Mouse (Mus musculus) right cerebral cortex, postnatal 10 days (tissue): ENCODE results near the gene Abce1.

Experiments
- DNase-seq, 2 experiments: peaks; one replicate each; pipeline ENCODE4 v3.0.0; 2021; ENCODE audit warnings: low spot score in 2 of 2

Gene Abce1

GRCm38 (mm10) chr8:79639586-79640451 lies 71.7 kb downstream of the Abce1 start, which contains the start of gene Otud4:
Gene Otud4, plus strand, starts transcription at chr8:79639618.
- peak; percentile 67 to 74 for DNase-seq

- DNase-seq = peak; percentile 99
These were observed 72.6 kb downstream of the Abce1 start for GRCm38 (mm10) chr8:79638707-79639549.

GRCm38 (mm10) chr8:79638001-79638706 lies 73.4 kb downstream of the Abce1 start:
- peak; percentile 44 to 56 for DNase-seq

- no peak for DNase-seq
These were observed 74.3 kb downstream of the Abce1 start for GRCm38 (mm10) chr8:79637237-79637636.

- no peak for DNase-seq
These were observed 75.4 kb downstream of the Abce1 start for GRCm38 (mm10) chr8:79636151-79636550.

- no peak for DNase-seq
These were observed 76.0 kb downstream of the Abce1 start for GRCm38 (mm10) chr8:79635491-79635890.
